Mouse (Mus musculus) thymus, adult 2 months (tissue): ENCODE results near the gene Igfbp2. TPM values are rescaled to one million over a fixed set of nuclear protein-coding genes. Genes with fewer than 3 reads are reported as not detected.

Source experiments
- DNase-seq: peaks from one replicate; pipeline ENCODE4 v3.0.0; 2021
- H3K27ac ChIP-seq: fragments of 200-500 bp; 2 replicates; pipeline ENCODE4 v1.5.1; 2012; ENCODE audit warnings: low read length, control low read depth; ENCODE audit not compliant: control insufficient read depth, insufficient read depth
- H3K27me3 ChIP-seq: fragments of 200-500 bp; 2 replicates; pipeline ENCODE4 v1.6.1; 2012; ENCODE audit warnings: mild to moderate bottlenecking, low read length, moderate library complexity, mixed read lengths; ENCODE audit not compliant: control insufficient read depth, insufficient read depth
- H3K36me3 ChIP-seq: fragments of 200-500 bp; 2 replicates; pipeline ENCODE4 v1.6.1; 2012; ENCODE audit warnings: mild to moderate bottlenecking, low read length, moderate library complexity; ENCODE audit not compliant: control insufficient read depth, insufficient read depth
- H3K4me1 ChIP-seq: fragments of 200-500 bp; replicated peaks from 2 replicates; pipeline ENCODE4 v1.6.1; 2012; ENCODE audit warnings: low read length; ENCODE audit not compliant: control insufficient read depth, insufficient read depth
- H3K4me3 ChIP-seq: fragments of 200-500 bp; 2 replicates; pipeline ENCODE4 v1.5.1; 2012; ENCODE audit warnings: mild to moderate bottlenecking, low read length, control low read depth, moderate library complexity; ENCODE audit not compliant: control insufficient read depth, insufficient read depth
- CTCF ChIP-seq: fragments of 200-500 bp; IDR thresholded peaks from 2 replicates; pipeline ENCODE4 v1.5.1; 2012; ENCODE audit warnings: mild to moderate bottlenecking, control low read depth, low read length, moderate library complexity, borderline replicate concordance; ENCODE audit not compliant: control insufficient read depth, poor library complexity, insufficient read depth; ENCODE audit errors: extremely low read depth
- POLR2A ChIP-seq: fragments of 200-500 bp; IDR thresholded peaks from 2 replicates; pipeline ENCODE4 v1.6.1; 2012; ENCODE audit warnings: mild to moderate bottlenecking, low read length, control low read depth, moderate library complexity; ENCODE audit not compliant: control insufficient read depth, poor library complexity, insufficient read depth; ENCODE audit errors: extremely low read depth
- WGBS: fragments of 180-500 bp; shearing (Covaris S2); methylation state at CpG from one replicate; pipeline ENCODE4 v1.1.7; 2018; 5-methylcytosine and 5-hydroxymethylcytosine counted together
- polyA plus RNA-seq: library from polyadenylated mRNA; depleted of rRNA; stranded (reverse); fragments of >200 nt; gene quantifications from 2 replicates; pipeline ENCODE4 v1.2.3, GENCODE M21; 2012

The Igfbp2 gene
- polyA plus RNA-seq, 1 experiment = 13.3 TPM

- Histone ChIP-seq H3K36me3 (no peaks in the 10 kb centered on the region), H3K4me3 (no peak overlapping the region), H3K4me1 (no peaks in the 10 kb centered on the region), H3K27me3 (no peaks in the 10 kb centered on the region), H3K27ac (no peak overlapping the region)
- 67% methylated on average over 1 of the region's 1 CpGs for WGBS
- no peak for DNase-seq
- TF ChIP-seq CTCF = no peak
- TF ChIP-seq POLR2A = no peak
These were observed 32.0 kb upstream of the Igfbp2 start for GRCm38 (mm10) chr1:72792262-72792661.

- Histone ChIP-seq H3K27ac (no peak overlapping the region), H3K4me3 (no peak overlapping the region), H3K36me3 (no peaks in the 10 kb centered on the region), H3K4me1 (no peaks in the 10 kb centered on the region), H3K27me3 (no peaks in the 10 kb centered on the region)
- TF ChIP-seq POLR2A = no peak
- no peak for TF ChIP-seq CTCF
- no peak for DNase-seq
These were observed 31.1 kb upstream of the Igfbp2 start for GRCm38 (mm10) chr1:72793230-72793629.

GRCm38 (mm10) chr1:72796128-72796527 lies 28.2 kb upstream of the Igfbp2 start:
- Histone ChIP-seq H3K4me1 (no peaks in the 10 kb centered on the region), H3K27ac (no peak overlapping the region), H3K36me3 (no peaks in the 10 kb centered on the region), H3K4me3 (no peak overlapping the region), H3K27me3 (no peaks in the 10 kb centered on the region)
- 60% methylated on average over 2 of the region's 2 CpGs for WGBS
- no peak for DNase-seq
- TF ChIP-seq POLR2A (no peak), CTCF (no peak)

- H3K27me3 ChIP-seq = no peaks in the 10 kb centered on the region
- 81% methylated on average over 4 of the region's 4 CpGs for WGBS
- H3K36me3 ChIP-seq = no peaks in the 10 kb centered on the region
- no peak overlapping the region for H3K27ac ChIP-seq
- TF ChIP-seq POLR2A = no peak
- H3K4me1 ChIP-seq = no peaks in the 10 kb centered on the region
- DNase-seq = no peak
- H3K4me3 ChIP-seq = no peak overlapping the region
These were observed 27.1 kb upstream of the Igfbp2 start for GRCm38 (mm10) chr1:72797102-72797665.

GRCm38 (mm10) chr1:72798441-72798840 lies 25.9 kb upstream of the Igfbp2 start:
- no peak for DNase-seq
- 87% methylated on average over 2 of the region's 2 CpGs for WGBS
- TF ChIP-seq POLR2A (no peak), CTCF (no peak)

GRCm38 (mm10) chr1:72804031-72804430 lies 20.3 kb upstream of the Igfbp2 start:
- 94% methylated on average over 4 of the region's 4 CpGs for WGBS
- DNase-seq = no peak
- H3K4me1 ChIP-seq = no peaks in the 10 kb centered on the region
- no peak overlapping the region for H3K27ac ChIP-seq
- H3K36me3 ChIP-seq = no peaks in the 10 kb centered on the region
- TF ChIP-seq POLR2A (no peak), CTCF (no peak)
- H3K27me3 ChIP-seq = no peaks in the 10 kb centered on the region
- no peak overlapping the region for H3K4me3 ChIP-seq

More at GRCm38 (mm10) chr1:72798441-72798840, 25.9 kb upstream of the Igfbp2 start:
- Histone ChIP-seq H3K36me3 (no peaks in the 10 kb centered on the region), H3K4me1 (no peaks in the 10 kb centered on the region), H3K4me3 (no peak overlapping the region), H3K27ac (no peak overlapping the region), H3K27me3 (no peaks in the 10 kb centered on the region)

- TF ChIP-seq CTCF = no peak
- TF ChIP-seq POLR2A = no peak
- DNase-seq = no peak
- Histone ChIP-seq H3K4me1 (no peaks in the 10 kb centered on the region), H3K27ac (no peak overlapping the region), H3K27me3 (no peaks in the 10 kb centered on the region), H3K4me3 (no peak overlapping the region), H3K36me3 (no peaks in the 10 kb centered on the region)
- 53% methylated on average over 8 of the region's 8 CpGs for WGBS
These were observed 19.3 kb upstream of the Igfbp2 start for GRCm38 (mm10) chr1:72805037-72805436.
